Mouse (Mus musculus) forebrain, embryonic 15.5 days (tissue): Measurements from ENCODE around the gene Nhlh2. TPM values are rescaled to one million over a fixed set of nuclear protein-coding genes. Genes with fewer than 3 reads are reported as not detected.

ENCODE experiments used
- ATAC-seq: fragments of 200-750 bp; cut with Nextera tagmentation; replicated peaks from 2 replicates; pipeline ENCODE4 v1.8.0; 2017; ENCODE audit warnings: mild to moderate bottlenecking, moderate TSS enrichment, moderate library complexity
- H3K27ac ChIP-seq: fragments of 300-500 bp; sonication (generic); replicated peaks from 2 replicates; pipeline ENCODE4 v1.5.1; 2015; ENCODE audit warnings: mild to moderate bottlenecking, inconsistent platforms
- H3K27me3 ChIP-seq: fragments of 300-500 bp; sonication (generic); 2 replicates; pipeline ENCODE4 v1.6.1; 2015; ENCODE audit warnings: inconsistent platforms
- H3K36me3 ChIP-seq: fragments of 300-500 bp; sonication (generic); 2 replicates; pipeline ENCODE4 v1.6.1; 2015; ENCODE audit warnings: mild to moderate bottlenecking, inconsistent platforms
- H3K4me1 ChIP-seq: fragments of 300-500 bp; sonication (generic); 2 replicates; pipeline ENCODE4 v1.6.1; 2015; ENCODE audit warnings: inconsistent platforms
- H3K4me2 ChIP-seq: fragments of 300-500 bp; sonication (generic); replicated peaks from 2 replicates; pipeline ENCODE4 v1.6.1; 2015; ENCODE audit warnings: mild to moderate bottlenecking, inconsistent platforms
- H3K4me3 ChIP-seq: fragments of 300-500 bp; sonication (generic); 2 replicates; pipeline ENCODE4 v1.5.1; 2015; ENCODE audit warnings: mild to moderate bottlenecking, inconsistent platforms
- H3K9ac ChIP-seq: fragments of 300-500 bp; sonication (generic); replicated peaks from 2 replicates; pipeline ENCODE4 v1.6.1; 2015; ENCODE audit warnings: mild to moderate bottlenecking, inconsistent platforms
- H3K9me3 ChIP-seq: fragments of 300-500 bp; sonication (generic); 2 replicates; pipeline ENCODE4 v1.6.1; 2016; ENCODE audit warnings: inconsistent platforms
- WGBS: fragments of 180-500 bp; shearing (Covaris S2); methylation state at CpG from one replicate; pipeline ENCODE4 v1.1.7; 2015; ENCODE audit warnings: mixed read lengths; 5-methylcytosine and 5-hydroxymethylcytosine counted together
- polyA plus RNA-seq: library from polyadenylated mRNA; unstranded; fragments of >200 nt; fragmentation: Nextera tagmentation; extraction: Ambion mirVana; gene quantifications from 2 replicates; pipeline ENCODE4 v1.2.1, GENCODE M21; 2015

The Nhlh2 gene
- polyA plus RNA-seq, 1 experiment from 2014 or later = 24.3 TPM

GRCm38 (mm10) chr3:102063273-102064120 is 53.6 kb downstream of the Nhlh2 start:
- WGBS = 78% methylated on average over 10 of the region's 10 CpGs
- Histone ChIP-seq H3K27me3 (no peaks in the 10 kb centered on the region), H3K9ac (no peak overlapping the region), H3K4me1 (0 out of 2 replicates have a peak, but pooled peaks cover 4% of the 10 kb centered on the region), H3K4me3 (no peak overlapping the region), H3K9me3 (no peaks in the 10 kb centered on the region), H3K27ac (no peak overlapping the region), H3K4me2 (no peak overlapping the region), H3K36me3 (no peaks in the 10 kb centered on the region)
- no peak for ATAC-seq

- no peak overlapping the region for H3K27ac ChIP-seq
- no peak for ATAC-seq
- H3K36me3 ChIP-seq = no peaks in the 10 kb centered on the region
- H3K4me2 ChIP-seq = no peak overlapping the region
- no peaks in the 10 kb centered on the region for H3K27me3 ChIP-seq
- H3K9me3 ChIP-seq = no peaks in the 10 kb centered on the region
- 0 out of 2 replicates have a peak, but pooled peaks cover 4% of the 10 kb centered on the region for H3K4me1 ChIP-seq
- 84% methylated on average over 6 of the region's 6 CpGs for WGBS
- no peak overlapping the region for H3K4me3 ChIP-seq
- H3K9ac ChIP-seq = no peak overlapping the region
Measured at GRCm38 (mm10) chr3:102064566-102064965, 54.7 kb downstream of the Nhlh2 start.

Other genes starting within 250 kb of the Nhlh2 start
- gene Mab21l3, start 161.1 kb upstream of the Nhlh2 start, polyA plus RNA-seq = 0.32 and 0.56 TPM in 2 replicates
- gene Slc22a15, start 85.6 kb upstream of the Nhlh2 start, polyA plus RNA-seq = 4.5 and 5.3 TPM in 2 replicates
- 0.13 and 0.19 TPM in 2 replicates for gene Casq2, start 76.3 kb downstream of the Nhlh2 start, polyA plus RNA-seq
- gene Vangl1, start 194.6 kb downstream of the Nhlh2 start, polyA plus RNA-seq = 4.0 and 5.1 TPM in 2 replicates